Mouse (Mus musculus): ENCODE measurements around the gene Clps.

The Clps gene

DNA sequence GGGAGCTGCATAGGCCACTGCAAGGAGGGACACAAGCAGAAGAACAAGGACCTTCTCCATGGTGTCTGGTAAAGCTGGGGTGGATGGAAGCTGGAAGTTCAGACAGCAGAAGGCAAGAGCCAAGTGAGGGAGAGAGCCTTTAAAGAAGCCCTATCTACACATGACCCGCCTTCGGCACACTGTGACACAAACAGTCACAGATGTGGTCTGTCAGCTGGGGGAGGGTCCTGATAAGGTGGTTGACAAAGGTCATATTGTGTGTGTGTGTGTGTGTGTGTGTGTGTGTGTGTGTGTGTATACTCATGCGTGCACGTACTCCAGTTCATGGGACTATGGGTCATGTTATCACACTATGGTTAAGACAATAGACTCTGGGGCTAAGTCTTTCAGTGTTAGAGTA is at the start of gene Clps:
Gene Clps (minus strand): TSS at position 169 of the 400 bp plus-strand sequence.
- no peak for DNase-seq (ENCODE audit: low read depth, low spot score)
- no peaks in the 10 kb centered on the region for H3K27me3 ChIP-seq (ENCODE audit: control insufficient read depth, insufficient read depth, low read length, poor library complexity, severe bottlenecking)
- H3K36me3 ChIP-seq (ENCODE audit: control insufficient read depth, insufficient read depth, low read length, poor library complexity, severe bottlenecking), result no peaks in the 10 kb centered on the region

DNA sequence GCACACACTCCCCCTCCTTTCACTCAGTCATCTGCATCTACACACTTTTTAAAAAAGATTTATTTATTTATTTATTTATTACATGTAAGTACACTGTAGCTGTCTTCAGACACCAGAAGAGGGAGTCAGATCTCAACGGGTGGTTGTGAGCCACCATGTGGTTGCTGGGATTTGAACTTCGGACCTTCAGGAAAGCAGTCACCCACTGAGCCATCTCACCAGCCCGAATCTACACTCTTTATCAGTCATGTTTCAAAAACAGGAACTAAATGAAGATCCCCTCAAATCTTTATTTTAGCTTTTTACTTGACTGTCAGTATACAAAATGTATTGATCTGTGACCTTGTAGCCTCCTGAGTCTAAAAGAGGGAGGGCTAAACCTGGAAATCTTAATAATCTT is 49.0 kb upstream of the Clps start:
- no peaks in the 10 kb centered on the region for H3K27me3 ChIP-seq (ENCODE audit: control insufficient read depth, insufficient read depth, low read length, poor library complexity, severe bottlenecking)
- DNase-seq (ENCODE audit: low read depth, low spot score), result no peak
- H3K36me3 ChIP-seq (ENCODE audit: control insufficient read depth, insufficient read depth, low read length, poor library complexity, severe bottlenecking), result peaks cover 3% of the 10 kb centered on the region; the same call in 1 of the 2 replicates

DNA sequence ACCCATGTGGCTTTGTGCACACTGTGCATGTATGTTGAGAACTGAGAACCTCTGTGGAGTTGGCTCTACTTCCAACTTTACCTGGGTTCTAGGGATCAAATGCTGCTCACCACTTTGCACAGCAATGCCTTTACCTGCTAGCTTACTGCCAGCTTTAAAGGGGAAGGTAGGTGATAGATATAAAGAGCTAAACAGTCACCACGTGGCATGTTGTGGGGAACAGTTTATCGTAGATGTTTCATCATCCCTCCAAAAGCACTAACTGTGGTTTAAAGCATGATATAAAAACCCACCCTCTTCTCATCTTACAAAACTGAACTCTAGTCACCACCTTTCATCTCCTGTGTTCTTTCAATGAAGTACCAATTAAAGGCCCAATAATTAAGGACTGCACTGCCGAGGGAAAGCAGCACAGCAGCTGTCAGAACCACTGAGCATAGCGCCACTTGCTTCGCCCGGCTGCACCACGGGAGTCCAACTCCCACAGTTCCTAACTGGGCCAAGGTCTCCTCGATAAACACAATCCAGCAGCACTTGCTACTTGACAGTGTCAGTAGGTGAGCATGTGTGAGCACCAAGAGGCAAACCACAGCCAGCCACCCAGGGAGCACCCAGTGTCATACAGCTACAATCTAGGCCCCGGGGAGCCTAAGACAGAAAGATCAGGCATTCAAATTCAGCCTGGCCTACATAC is 41.1 kb upstream of the Clps start:
- DNase-seq (ENCODE audit: low read depth, low spot score), result no peak
- H3K27me3 ChIP-seq (ENCODE audit: control insufficient read depth, insufficient read depth, low read length, poor library complexity, severe bottlenecking), result no peaks in the 10 kb centered on the region
- peaks cover 12% of the 10 kb centered on the region for H3K36me3 ChIP-seq (ENCODE audit: control insufficient read depth, insufficient read depth, low read length, poor library complexity, severe bottlenecking)

DNA sequence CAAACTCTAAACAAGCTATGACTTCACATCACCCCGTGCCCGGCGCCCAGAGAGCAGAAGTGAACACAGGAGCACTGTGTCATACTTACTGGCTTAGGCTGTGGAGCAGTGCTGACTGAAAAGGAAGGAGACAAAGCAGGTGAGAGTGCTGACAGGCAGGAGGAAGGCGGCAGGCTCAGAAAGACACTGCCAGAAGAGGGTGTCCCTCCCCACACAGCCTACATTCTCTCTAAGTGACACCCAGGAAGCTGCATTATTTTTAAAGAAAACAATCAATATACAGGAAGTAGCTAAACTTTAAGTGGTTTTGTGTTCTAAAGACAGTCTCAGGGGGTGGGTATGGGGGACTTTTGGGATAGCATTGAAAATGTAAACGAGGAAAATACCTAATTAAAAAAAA is 40.2 kb upstream of the Clps start:
- Histone ChIP-seq H3K27me3 (ENCODE audit: control insufficient read depth, insufficient read depth, low read length, poor library complexity, severe bottlenecking) (no peaks in the 10 kb centered on the region), H3K36me3 (ENCODE audit: control insufficient read depth, insufficient read depth, low read length, poor library complexity, severe bottlenecking) (peaks cover 12% of the 10 kb centered on the region)
- DNase-seq (ENCODE audit: low read depth, low spot score), result no peak

DNA sequence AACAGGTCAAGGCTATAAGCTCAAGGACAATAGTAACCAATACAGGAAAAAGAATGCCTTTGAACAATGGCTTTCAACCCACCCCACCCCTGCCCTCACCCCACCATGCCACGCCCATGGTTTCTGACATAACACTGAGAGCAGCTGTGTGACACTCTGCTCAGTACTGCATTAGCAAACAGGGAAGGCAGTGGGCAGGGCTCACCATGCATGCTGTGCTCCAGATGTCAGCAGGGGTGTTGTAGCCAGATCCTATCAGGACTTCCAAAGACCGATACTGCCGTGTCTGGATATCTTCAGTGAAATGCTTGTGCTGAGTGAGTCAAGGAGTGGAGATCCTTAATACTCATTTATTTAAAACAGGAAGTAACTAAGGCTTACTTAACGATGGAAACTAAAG is 33.4 kb upstream of the Clps start:
- H3K27me3 ChIP-seq (ENCODE audit: control insufficient read depth, insufficient read depth, low read length, poor library complexity, severe bottlenecking), result no peaks in the 10 kb centered on the region
- no peak for DNase-seq (ENCODE audit: low read depth, low spot score)
- peaks cover 2% of the 10 kb centered on the region for H3K36me3 ChIP-seq (ENCODE audit: control insufficient read depth, insufficient read depth, low read length, poor library complexity, severe bottlenecking)

DNA sequence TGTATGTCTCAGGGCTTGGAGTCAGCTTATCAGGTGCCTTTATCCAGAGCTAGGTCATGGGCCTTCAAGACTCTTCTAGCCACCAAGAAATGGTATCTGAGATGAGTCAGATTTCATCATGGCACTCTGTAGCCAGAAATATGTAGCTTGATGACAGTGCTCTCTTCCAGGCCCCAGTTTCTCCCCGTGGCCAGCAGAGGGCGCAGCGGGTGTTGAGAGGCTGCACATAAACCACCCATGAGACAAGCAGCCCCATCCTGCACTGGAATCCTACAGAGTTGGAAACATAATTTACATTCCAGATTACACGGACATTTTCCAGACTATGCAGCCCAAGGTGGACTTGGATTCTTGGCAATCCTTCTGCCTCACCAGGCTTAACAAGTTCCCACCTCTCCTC is 32.4 kb upstream of the Clps start:
- H3K36me3 ChIP-seq (ENCODE audit: control insufficient read depth, insufficient read depth, low read length, poor library complexity, severe bottlenecking), result peaks cover 2% of the 10 kb centered on the region
- H3K27me3 ChIP-seq (ENCODE audit: control insufficient read depth, insufficient read depth, low read length, poor library complexity, severe bottlenecking), result no peaks in the 10 kb centered on the region
- peak; percentile 76 for DNase-seq (ENCODE audit: low read depth, low spot score)

DNA sequence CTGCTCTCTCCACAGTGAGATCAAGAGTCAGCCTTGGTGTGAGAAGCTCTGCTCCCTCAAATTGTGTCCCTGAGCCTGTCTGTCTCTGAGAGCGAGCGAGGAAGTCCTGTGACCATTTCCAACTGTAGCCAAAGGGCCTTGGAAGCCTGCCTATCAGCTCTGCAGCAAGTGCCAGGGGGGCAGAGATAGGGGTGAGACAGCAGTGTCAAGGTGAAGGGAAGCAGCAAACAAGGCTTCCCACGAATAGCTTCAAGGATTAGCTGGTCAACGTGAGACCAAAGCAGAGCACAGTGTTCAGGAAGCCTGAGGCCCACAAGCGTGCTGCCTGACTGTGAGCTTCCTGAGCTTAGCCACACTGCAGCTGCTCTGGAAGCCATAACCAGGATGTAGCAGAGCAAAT is 30.9 kb upstream of the Clps start:
- no peak for DNase-seq (ENCODE audit: low read depth, low spot score)
- Histone ChIP-seq H3K27me3 (ENCODE audit: control insufficient read depth, insufficient read depth, low read length, poor library complexity, severe bottlenecking) (no peaks in the 10 kb centered on the region), H3K36me3 (ENCODE audit: control insufficient read depth, insufficient read depth, low read length, poor library complexity, severe bottlenecking) (peaks cover 2% of the 10 kb centered on the region)

DNA sequence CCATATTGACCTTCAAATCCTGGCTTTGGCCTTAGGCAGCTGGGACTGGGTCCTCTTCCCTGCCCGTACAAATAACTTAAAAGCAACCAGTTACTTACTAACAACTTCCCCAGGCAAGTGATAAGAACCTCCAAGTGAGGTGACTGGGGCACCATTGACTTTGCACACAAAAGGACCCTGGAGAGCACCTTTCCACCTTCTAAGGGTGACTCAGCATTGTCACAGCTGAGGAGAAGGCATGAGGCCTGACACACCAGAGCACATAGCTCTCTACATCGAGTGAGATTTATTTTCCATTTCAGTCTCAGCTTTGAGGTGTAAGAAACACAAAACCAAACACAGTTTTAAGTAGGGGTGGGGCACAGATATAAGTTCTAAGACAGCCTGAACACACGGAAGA is 30.0 kb upstream of the Clps start:
- Histone ChIP-seq H3K27me3 (ENCODE audit: control insufficient read depth, insufficient read depth, low read length, poor library complexity, severe bottlenecking) (no peaks in the 10 kb centered on the region), H3K36me3 (ENCODE audit: control insufficient read depth, insufficient read depth, low read length, poor library complexity, severe bottlenecking) (peaks cover 2% of the 10 kb centered on the region)
- no peak for DNase-seq (ENCODE audit: low read depth, low spot score)

DNA sequence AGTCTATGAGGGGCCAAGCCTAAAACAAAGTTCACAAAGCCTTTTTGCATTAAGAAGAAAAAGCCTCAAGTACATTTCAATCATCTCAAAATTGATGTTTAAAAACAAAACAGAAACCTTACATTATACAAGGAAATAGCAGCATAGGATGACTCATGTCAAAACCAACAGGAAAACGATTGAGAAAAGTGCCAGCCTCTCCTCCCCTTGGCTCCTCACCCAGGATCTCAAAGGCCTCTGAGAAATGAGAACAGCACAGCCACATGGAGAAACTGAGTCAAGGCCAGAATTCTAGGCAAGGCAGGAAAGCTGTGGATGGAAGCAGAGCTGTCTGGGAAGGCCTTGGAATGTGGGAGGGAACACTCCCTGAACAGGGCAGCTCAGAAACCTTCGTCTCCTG is 28.0 kb upstream of the Clps start:
- peaks cover 2% of the 10 kb centered on the region for H3K36me3 ChIP-seq (ENCODE audit: control insufficient read depth, insufficient read depth, low read length, poor library complexity, severe bottlenecking)
- H3K27me3 ChIP-seq (ENCODE audit: control insufficient read depth, insufficient read depth, low read length, poor library complexity, severe bottlenecking), result no peaks in the 10 kb centered on the region
- DNase-seq (ENCODE audit: low read depth, low spot score), result no peak

DNA sequence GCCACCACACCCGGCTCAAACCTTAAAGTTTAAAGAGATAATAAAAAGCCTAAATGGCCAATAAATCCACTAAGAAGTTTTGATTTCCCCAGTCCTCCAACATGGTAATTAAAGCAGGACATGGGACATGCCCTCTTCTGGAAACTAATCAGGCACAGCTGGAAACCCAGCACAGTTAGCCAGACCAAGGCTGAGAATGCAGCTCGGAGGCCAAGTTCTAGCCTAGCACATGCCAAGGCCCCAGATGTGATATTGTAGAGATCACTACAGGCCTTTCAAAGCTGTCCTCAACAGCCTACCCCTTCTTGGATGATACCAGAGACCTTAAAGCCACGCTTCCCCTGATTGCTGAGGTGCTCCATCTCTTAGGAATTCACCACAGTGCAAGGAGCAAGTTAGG is 25.9 kb upstream of the Clps start:
- no peaks in the 10 kb centered on the region for H3K27me3 ChIP-seq (ENCODE audit: control insufficient read depth, insufficient read depth, low read length, poor library complexity, severe bottlenecking)
- no peak for DNase-seq (ENCODE audit: low read depth, low spot score)
- peaks cover 2% of the 10 kb centered on the region; the same call in 1 of the 2 replicates for H3K36me3 ChIP-seq (ENCODE audit: control insufficient read depth, insufficient read depth, low read length, poor library complexity, severe bottlenecking)

DNA sequence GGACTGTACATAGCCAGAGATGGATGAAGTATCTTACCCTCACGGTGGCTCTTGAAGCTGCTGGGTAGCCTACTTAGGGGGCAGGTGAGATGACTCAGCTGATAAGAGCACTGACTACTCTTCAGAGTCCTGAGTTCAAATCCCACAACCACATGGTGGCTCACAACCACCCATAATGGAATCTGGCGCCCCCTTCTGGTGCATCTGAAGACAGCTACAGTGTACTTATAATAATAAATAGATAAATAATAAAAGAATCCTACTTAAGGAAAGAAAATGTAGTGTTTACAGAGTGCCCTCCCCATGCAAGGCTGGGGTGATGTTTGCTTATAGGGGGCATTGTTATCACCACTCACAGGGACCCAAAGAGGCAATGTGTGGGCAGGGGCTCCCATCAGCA is 20.5 kb upstream of the Clps start:
- H3K27me3 ChIP-seq (ENCODE audit: control insufficient read depth, insufficient read depth, low read length, poor library complexity, severe bottlenecking), result no peaks in the 10 kb centered on the region
- DNase-seq (ENCODE audit: low read depth, low spot score), result peak; percentile 17
- H3K36me3 ChIP-seq (ENCODE audit: control insufficient read depth, insufficient read depth, low read length, poor library complexity, severe bottlenecking), result no peaks in the 10 kb centered on the region

DNA sequence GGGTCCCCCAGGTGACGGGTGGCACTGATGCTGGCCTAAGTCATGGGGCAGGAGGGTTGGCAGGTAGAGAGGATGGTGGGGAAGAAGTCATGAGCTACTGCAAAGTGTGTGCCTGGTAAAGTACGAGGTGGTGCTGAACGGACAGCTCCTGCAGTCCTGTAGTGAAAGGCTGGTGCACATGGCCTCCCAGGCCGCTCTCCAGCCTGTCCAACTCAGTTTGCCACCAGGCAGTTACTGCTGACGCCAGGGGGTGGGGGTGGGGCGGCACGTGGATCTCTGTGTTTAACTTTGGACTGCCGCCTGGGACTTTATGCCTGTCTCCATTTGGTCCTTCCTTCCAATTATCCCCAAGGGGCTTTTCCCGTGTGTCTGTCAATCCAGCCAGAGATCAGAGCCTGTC is 19.8 kb upstream of the Clps start:
- Histone ChIP-seq H3K27me3 (ENCODE audit: control insufficient read depth, insufficient read depth, low read length, poor library complexity, severe bottlenecking) (no peaks in the 10 kb centered on the region), H3K36me3 (ENCODE audit: control insufficient read depth, insufficient read depth, low read length, poor library complexity, severe bottlenecking) (no peaks in the 10 kb centered on the region)
- peak; percentile 60 for DNase-seq (ENCODE audit: low read depth, low spot score)

DNA sequence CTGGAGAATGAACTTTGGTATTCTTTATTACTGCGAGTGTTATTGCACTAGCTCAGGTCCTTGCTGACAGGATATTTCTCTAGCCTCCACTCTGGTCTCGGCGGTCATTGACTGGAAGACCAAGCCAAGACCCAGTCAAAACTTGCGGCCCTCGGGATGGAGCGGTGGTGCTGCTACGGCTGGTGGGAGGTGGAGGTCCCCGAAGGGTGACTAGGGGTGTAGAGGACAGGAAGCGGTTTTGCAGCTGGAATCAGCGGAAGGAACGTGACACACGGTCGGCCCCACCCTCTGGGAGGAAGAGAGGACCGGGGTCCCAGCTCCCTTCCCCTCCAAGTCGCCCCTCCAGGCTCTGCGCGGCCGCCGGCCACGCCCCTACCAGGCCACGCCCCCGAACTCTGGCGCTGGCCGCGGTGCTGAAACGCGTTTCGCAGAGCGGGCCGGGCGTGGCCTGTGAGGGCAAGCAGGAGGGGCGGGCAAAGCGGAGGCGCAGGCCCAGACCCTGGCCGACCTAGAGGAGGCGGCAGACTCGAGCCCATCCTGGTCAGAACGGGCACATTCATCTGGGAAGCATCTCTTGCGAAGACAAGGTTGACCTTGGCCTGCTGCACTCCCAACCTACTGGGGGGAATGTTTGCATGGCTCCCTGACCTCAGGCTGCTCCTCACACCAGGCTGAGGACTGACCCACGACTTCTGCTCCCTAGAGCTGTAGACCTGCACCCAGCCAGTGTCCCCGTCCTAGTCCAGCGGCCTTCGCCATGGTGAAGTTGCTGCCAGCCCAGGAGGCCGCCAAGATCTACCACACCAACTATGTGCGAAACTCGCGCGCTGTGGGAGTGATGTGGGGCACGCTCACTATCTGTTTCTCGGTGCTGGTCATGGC is 14.9 kb upstream of the Clps start, which contains the start of gene Lhfpl5:
Gene Lhfpl5 (plus strand): TSS at position 398 of the 882 bp plus-strand sequence.
- Histone ChIP-seq H3K27me3 (ENCODE audit: control insufficient read depth, insufficient read depth, low read length, poor library complexity, severe bottlenecking) (no peaks in the 10 kb centered on the region), H3K36me3 (ENCODE audit: control insufficient read depth, insufficient read depth, low read length, poor library complexity, severe bottlenecking) (no peaks in the 10 kb centered on the region)
- DNase-seq (ENCODE audit: low read depth, low spot score), result peak; percentile 53

DNA sequence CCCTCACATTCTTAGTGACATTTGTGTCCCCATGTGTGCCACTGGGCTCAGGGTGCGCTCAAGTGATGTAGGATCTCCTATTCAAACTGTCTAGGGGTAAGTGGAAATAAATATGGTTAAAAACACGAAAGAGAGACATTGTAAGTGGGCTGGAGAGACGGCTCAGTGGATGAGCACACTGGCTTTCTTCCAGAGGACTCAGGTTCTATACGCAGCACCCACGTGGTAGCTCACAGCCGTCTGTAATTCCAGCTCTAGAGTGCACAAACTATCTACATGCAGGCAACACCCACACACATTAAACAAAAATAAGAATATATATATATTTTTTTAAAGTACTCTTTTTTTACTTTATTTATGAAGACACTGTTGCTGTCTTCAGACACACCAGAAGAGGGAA is 12.4 kb upstream of the Clps start:
- DNase-seq (ENCODE audit: low read depth, low spot score), result no peak

DNA sequence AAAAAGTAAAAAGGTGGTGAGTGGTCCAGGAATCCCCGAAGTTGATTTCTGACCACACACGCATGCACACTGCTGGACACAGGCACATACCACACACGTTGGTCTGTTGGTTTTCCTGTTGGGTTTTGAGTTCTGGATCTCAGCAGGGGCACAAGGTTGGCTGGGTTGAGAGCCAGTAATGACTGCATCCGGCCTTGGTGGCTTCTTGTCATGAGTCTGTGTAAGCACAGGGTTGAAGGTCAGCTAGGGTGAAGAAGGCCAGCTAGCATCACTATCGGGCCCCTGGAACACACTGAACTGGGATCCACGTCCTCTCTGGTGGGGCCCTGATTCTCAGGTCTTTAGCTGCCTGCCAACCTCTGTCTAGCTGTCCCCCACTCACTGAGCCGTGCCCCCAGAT is 12.0 kb upstream of the Clps start:
- DNase-seq (ENCODE audit: low read depth, low spot score), result no peak
- H3K27me3 ChIP-seq (ENCODE audit: control insufficient read depth, insufficient read depth, low read length, poor library complexity, severe bottlenecking), result no peaks in the 10 kb centered on the region
- H3K36me3 ChIP-seq (ENCODE audit: control insufficient read depth, insufficient read depth, low read length, poor library complexity, severe bottlenecking), result no peaks in the 10 kb centered on the region

More for the DNA sequence above, 12.4 kb upstream of the Clps start:
- H3K36me3 ChIP-seq (ENCODE audit: control insufficient read depth, insufficient read depth, low read length, poor library complexity, severe bottlenecking), result no peaks in the 10 kb centered on the region
- no peaks in the 10 kb centered on the region for H3K27me3 ChIP-seq (ENCODE audit: control insufficient read depth, insufficient read depth, low read length, poor library complexity, severe bottlenecking)
